Mouse (Mus musculus) MEL (cell line): ENCODE results near the gene Gm3045.

Experiments used
- BHLHE40 ChIP-seq: IDR thresholded peaks from 2 replicates; pipeline ENCODE4 v1.6.1; 2012; ENCODE audit warnings: low read depth, mild to moderate bottlenecking, inconsistent platforms, low read length, improper control_type of control experiment, borderline replicate concordance
- CTCF ChIP-seq, 3 experiments: IDR thresholded peaks in 2 of 3; conservative IDR thresholded peaks in 1 of 3; 2 replicates each; pipeline ENCODE4 v1.5.1; 2011 to 2012; ENCODE audit warnings: low read length in 3 of 3, low read depth in 2 of 3, mild to moderate bottlenecking in 2 of 3, improper control_type of control experiment in 1 of 3, inconsistent platforms in 1 of 3, mixed read lengths in 1 of 3, moderate library complexity in 1 of 3; ENCODE audit not compliant: control insufficient read depth in 1 of 3, insufficient read depth in 1 of 3, poor library complexity in 1 of 3, severe bottlenecking in 1 of 3
- EP300 ChIP-seq, 2 experiments: IDR thresholded peaks; 2 replicates each; pipeline ENCODE4 v1.6.1; 2011; ENCODE audit warnings: improper control_type of control experiment in 2 of 2, low read length in 2 of 2, low read depth in 1 of 2, mild to moderate bottlenecking in 1 of 2
- MAZ ChIP-seq: IDR thresholded peaks from 2 replicates; pipeline ENCODE4 v1.6.1; 2012; ENCODE audit warnings: low read depth, mild to moderate bottlenecking, inconsistent platforms, low read length, improper control_type of control experiment
- POLR2A ChIP-seq, 2 experiments: IDR thresholded peaks; 2 replicates each; pipeline ENCODE4 v1.6.1; 2011 to 2012; ENCODE audit warnings: low read length in 2 of 2, mild to moderate bottlenecking in 2 of 2, control low read depth in 1 of 2, improper control_type of control experiment in 1 of 2, low read depth in 1 of 2, moderate library complexity in 1 of 2; ENCODE audit not compliant: control insufficient read depth in 1 of 2, insufficient read depth in 1 of 2, poor library complexity in 1 of 2
- TCF12 ChIP-seq: IDR thresholded peaks from 2 replicates; pipeline ENCODE4 v1.6.1; 2014; ENCODE audit warnings: low read depth, mild to moderate bottlenecking, inconsistent platforms, low read length, improper control_type of control experiment, moderate library complexity
- USF2 ChIP-seq, 2 experiments: IDR thresholded peaks; 2 replicates each; pipeline ENCODE4 v1.6.1; 2011 to 2012; ENCODE audit warnings: improper control_type of control experiment in 2 of 2, low read length in 2 of 2, borderline replicate concordance in 1 of 2, inconsistent platforms in 1 of 2, low read depth in 1 of 2, mild to moderate bottlenecking in 1 of 2; ENCODE audit not compliant: insufficient read depth in 1 of 2

GRCm38 (mm10) chr13:56438211-56439075, 12.0 kb downstream of the Gm3045 start, which contains the start of gene Slc25a48:
- TF ChIP-seq TCF12, result no peak
- TF ChIP-seq CTCF (IDR thresholded peaks at IDR 0.05 in 2 of 3, conservative IDR thresholded peaks at IDR 0.05 in 1 of 3; ENCODE audit: control insufficient read depth in 1 of 3, insufficient read depth in 1 of 3, low read depth in 2 of 3, low read length in 3 of 3, poor library complexity in 1 of 3, severe bottlenecking in 1 of 3), result no peak
- TF ChIP-seq POLR2A (IDR thresholded peaks at IDR 0.05; ENCODE audit: control insufficient read depth in 1 of 2, insufficient read depth in 1 of 2, low read depth in 1 of 2, low read length in 2 of 2, poor library complexity in 1 of 2), result no peak
- TF ChIP-seq EP300 (IDR thresholded peaks at IDR 0.05; ENCODE audit: low read depth in 1 of 2, low read length in 2 of 2), result no peak
- TF ChIP-seq MAZ, result no peak
- no peak for TF ChIP-seq USF2 (IDR thresholded peaks at IDR 0.05; ENCODE audit: borderline replicate concordance in 1 of 2, insufficient read depth in 1 of 2, low read depth in 1 of 2, low read length in 2 of 2)
- no peak for TF ChIP-seq BHLHE40
